Mouse (Mus musculus) erythroblast, embryonic 14.5 days (primary cell): ENCODE results near the gene Erc2.

Source experiments
- GATA1 ChIP-seq: IDR thresholded peaks from 2 replicates; pipeline ENCODE4 v1.6.1; 2012; ENCODE audit warnings: low read length, inconsistent platforms, mixed read lengths
- TAL1 ChIP-seq: IDR thresholded peaks from 3 replicates; pipeline ENCODE4 v1.6.1; 2012; ENCODE audit warnings: low read length, inconsistent platforms, mixed read lengths

DNA sequence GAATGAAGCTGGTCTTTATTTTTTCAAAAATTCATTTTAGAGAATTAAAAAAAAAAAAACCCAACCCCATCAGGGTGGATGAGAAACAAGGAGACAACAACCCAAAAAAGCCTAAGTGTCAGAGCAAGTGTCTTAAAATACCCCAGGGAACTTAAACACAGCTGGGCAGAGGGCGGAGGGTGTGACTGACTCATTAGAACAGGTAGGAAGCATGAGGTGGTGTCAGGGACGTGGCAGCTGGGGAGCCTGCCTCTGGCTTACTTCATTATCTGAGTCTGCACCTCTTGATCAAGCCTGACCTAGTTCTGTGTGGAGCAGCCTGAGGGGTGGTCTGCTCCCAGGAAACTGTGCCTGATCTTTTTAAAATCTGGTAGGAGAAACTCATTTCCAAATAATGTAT, 20.8 kb downstream of the Erc2 start:
- TF ChIP-seq TAL1, result no peak
- TF ChIP-seq GATA1, result no peak
